Mouse (Mus musculus) kidney, adult 11 months (tissue): Measurements from ENCODE around the gene Chrne.
A peak's percentile ranks its signal among the peaks of the same experiment; 100 is the strongest.

Source experiments
- DNase-seq: peaks from one replicate; pipeline ENCODE4 v3.0.0; 2022

The Chrne gene

DNA sequence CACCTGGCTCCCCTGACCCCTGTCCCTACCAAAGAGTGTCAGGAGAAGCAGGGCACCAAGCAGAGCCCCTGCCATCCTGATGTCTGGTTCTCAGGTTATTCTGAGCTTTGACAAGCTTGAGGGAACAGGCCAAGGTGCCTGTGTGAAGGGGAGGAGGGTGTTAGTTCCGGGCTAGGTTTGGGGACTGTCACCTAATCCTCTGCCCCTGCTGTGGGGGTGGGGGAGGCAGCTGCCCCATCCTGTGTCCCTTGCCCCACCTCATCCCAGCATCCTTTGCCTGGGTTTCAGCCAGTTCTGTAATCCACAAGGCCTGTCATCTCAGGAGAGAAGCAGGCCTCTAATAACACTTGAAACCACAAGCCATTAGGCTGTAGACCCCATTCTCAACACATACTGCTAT, at the start of gene Chrne:
Chrne (minus strand) TSS at position 116 of the 400 bp plus-strand sequence.
- no peak for DNase-seq

DNA sequence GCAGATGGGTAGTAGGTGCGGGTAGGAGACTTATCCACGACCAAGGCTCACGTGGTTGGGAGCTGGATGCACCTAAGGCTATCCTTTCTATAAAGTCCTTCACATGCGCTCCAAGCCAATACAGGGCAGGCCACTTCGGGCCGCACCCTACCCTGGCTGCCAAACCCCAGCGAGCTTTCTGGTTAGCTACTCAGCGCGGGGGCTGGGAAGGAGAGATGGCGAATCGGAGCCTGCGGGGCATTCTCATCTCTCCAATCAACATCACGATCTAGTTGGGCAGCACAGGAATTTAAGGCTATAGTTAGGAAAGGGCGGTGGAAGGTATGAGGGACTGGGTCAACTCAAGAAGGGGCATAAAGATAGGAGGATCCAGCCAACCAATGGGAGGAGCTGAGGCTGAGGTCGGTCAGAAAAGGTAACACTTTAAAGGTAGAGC, 49.3 kb upstream of the Chrne start:
- DNase-seq = no peak

DNA sequence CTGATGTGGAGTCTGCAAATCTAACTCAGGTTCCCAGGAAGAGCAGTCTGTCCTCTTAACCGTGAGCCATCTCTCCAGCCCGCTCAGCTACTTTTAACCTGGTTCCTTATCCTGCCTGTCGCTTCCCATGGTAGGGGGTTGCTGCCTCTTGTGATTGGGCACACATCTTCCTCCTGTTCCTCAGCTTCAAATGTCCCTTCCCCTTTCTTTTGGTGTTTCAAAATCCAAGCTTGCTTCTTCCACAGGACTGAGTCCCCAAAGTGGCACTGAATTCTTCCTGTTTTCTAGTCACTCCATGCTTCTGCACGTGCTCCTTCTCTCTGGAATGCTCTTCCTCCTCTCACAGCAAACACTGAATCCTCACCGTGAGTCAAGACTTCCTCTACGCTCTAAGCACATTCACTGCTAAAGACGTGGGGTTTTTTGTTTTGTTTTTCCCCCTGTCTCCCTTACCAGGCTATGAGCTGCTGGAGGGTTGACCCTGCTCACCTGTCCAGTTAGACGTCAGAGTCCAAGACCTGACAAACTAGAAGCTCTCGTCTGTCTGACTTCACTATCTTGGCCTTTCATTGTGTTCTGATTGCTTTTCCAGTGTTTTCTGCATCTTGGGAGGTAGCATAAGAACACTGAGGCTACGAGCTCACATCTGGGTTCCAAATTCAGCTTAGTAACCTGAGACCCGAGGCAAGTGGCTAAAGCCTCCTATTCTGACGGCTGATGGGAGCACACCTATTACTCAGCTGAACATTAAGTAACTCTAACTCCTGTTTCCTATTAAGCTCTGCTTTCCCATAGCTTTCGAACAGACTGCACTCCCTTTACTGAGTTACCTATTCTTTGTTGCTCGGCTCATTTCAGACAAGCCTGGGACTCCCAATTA, 48.5 kb upstream of the Chrne start:
- no peak for DNase-seq

DNA sequence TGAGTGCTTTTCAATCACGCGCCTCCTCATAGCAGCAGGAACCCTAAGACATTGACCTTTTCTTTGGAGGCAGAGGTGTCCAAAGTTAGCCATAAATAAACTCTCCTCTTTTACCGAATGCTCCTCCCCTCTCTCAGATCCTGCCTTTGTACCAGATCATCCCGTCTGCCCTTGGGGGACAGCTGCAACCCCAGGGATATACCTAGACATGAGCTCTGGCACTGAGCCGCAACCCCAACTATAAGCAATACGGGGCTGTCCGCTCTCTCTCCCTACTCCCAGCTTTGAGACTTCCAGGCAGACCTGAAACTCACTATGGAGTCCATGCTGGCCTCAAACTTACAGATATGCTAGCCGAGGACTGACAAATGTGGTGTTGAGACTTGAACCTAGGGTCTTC, 47.7 kb upstream of the Chrne start:
- DNase-seq = no peak

DNA sequence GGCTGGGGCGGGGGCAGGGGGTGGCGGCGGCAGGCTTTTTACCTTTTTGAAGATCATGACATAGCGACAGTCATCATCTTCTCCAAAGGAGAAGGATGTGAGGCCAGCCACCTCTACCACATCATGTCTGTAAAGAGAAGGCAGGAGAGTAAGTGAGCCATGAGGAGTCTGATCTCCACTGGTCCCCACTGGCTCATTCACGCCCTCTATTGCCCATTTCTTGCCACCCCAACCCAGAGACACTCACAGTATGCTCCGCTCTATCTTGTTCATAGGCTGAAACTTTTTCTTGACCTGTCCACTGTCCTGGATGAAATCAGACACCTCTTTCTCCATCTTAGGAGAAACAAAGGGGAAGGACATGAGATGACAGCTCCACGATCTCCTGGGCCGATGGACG, 45.7 kb upstream of the Chrne start:
- DNase-seq = no peak

DNA sequence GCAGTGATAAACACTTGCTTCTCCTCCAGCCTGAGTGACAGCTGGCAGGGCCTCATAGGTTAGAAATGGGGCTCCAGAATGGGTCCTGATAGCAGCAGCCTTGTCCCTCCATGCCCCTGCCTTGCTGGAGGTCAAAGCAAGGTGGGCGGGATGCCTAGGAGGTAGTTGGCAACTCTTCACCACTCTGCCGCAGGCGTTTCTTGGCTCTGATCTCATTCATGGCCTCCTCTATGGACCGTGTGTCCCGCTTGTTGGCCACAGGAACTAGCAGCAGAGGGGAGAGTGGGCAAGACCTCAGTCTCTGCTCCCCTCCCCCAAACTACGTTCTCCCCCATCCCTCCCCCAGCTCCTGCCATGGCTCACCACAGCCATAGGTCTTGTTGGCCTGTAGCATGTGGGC, 44.9 kb upstream of the Chrne start:
- no peak for DNase-seq

DNA sequence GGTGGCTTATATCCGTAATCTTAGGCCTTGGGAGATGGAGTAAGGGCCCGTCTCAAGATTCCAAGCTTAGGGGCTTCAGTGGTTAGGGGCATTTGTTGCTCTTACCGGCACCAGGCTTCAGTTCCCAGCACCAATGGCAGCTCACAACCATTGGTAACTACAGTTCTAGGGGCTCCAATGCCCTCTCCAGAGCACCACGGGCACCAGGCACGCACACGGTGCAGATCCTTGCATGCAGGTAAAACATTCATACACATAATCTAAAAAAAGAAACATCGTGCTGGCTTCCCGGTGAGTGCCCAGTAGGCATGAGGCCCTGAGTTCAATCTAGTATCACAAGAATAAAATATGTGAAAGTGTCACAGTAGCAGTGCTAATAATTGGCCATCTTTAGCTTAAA, 44.1 kb upstream of the Chrne start:
- DNase-seq = no peak

DNA sequence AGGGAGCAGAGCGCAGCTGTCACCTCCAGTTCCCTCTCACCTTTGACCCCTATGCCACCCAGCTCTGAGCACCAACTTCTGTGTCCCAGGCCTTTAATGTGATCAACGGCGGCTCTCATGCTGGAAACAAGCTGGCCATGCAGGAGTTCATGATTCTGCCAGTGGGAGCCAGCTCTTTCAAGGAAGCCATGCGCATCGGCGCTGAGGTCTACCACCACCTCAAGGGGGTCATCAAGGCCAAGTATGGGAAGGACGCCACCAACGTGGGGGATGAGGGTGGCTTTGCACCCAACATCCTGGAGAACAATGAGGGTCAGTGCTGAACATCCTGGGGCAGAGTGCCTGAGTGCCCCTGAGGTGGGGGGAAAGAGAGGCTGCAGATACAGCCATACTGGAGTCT, 41.6 kb upstream of the Chrne start:
- DNase-seq = no peak

DNA sequence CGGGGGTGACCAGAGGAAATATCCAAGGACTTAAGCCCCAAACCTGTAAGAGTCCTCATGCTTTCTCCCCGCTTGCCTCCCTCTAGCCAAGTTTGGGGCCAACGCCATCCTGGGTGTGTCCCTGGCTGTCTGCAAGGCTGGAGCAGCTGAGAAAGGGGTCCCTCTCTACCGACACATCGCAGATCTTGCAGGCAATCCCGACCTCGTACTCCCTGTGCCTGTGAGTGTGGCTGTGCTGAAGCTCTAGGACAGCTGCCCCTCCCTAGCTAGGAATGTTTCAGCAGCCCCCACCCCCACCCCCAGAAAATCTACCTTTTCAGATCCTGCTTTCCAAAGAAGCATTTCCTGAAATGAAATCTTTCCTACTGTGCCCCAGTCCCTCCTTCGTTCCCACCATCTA, 39.9 kb upstream of the Chrne start:
- no peak for DNase-seq

DNA sequence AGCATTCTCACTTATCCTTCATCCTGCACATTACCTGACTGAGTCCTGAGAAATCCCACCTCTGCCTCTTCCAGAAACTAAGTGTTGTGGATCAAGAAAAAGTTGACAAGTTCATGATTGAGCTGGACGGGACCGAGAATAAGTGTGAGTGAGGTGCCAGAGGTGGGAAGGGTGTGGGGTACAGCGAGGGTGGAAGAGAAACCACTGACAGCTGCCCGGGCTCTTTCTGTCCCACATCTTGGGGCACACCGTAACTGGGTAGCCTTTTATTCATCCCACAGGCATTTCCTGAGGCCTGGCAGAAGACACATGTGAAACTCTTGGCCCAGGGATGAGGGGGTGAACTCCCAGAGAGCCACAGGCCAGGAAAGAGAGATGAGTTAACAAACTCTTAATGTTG, 39.5 kb upstream of the Chrne start:
- DNase-seq = no peak

DNA sequence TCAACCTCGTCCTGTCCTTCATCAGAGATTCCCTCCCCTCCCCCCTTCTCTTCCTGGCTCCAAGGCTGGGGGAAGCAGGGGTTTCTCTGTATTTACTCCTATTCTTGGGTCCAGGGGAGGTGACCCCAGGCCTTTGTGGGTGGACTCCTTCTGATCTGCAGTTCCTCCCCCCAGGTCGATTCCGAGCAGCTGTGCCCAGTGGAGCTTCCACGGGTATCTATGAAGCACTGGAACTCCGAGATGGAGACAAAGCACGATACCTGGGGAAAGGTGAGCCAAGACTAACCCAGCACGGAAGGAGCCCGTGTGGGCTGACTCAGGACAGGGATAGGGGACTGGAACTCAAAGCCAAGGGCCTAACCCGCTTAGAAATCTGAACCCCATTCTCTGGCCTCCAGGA, 39.0 kb upstream of the Chrne start:
- DNase-seq = no peak

DNA sequence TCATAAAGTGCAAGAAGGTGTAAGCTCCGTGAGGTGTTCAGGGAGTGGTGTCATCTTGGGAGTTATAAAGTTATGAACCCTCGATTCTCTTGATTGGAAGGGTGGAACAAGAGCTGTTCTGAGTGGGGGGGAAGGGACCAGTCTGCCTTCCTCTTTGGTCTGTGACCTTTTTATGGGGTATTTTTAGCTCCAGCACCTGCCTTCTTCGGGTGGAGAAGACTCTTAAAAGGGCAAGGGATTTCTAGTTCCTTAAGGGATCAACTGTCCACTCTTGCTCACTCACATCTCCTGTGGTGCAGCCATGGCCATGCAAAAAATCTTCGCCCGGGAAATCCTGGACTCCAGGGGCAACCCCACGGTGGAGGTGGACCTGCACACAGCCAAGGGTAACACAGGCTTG, 38.6 kb upstream of the Chrne start:
- no peak for DNase-seq

DNA sequence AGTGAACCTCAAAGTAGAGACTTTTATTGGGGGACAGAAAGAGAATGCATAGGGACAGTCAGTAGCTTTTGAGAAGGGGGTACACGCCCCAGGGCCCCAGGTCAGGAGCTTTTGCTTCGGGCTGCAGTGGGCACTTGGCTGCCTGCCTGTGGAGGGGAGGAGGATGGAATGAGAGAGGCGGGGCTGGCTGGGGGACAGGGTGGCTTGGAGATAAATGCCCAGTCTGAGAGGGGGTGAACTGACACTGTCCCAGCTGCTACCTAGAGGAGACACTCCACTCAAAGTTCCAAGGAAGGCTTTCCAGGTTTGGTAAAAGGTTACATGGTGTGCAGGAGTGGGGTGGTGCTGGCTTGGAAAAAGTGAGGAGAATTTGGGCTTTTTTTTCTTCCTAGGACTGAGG, 37.9 kb upstream of the Chrne start, which contains the start of gene Eno3:
Eno3 (plus strand) TSS at position 239 of the 400 bp plus-strand sequence.
- DNase-seq = no peak

DNA sequence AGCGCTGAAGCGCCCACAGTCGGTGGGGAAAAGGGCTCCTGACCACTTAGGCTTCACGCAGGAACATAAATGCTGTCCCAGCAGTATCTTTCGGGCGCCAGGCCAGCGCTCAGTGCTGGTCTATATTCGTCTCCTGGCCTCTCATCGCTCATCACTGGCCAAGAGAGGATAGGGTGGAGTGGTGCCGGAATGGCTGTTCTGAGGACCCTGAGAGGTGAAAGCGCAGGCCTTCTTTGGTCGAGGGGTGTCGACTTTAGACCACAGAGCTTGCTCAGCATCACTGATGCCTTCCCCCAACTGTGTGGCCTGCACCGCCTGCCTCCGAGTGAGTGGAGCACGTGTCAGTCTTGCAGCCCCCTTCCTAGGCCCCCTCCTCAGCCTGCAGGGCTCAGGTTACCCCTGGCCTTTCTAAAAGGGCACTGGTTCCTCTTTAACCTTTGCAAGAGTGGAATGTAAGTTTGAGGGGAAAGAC, 37.5 kb upstream of the Chrne start:
- DNase-seq = no peak

DNA sequence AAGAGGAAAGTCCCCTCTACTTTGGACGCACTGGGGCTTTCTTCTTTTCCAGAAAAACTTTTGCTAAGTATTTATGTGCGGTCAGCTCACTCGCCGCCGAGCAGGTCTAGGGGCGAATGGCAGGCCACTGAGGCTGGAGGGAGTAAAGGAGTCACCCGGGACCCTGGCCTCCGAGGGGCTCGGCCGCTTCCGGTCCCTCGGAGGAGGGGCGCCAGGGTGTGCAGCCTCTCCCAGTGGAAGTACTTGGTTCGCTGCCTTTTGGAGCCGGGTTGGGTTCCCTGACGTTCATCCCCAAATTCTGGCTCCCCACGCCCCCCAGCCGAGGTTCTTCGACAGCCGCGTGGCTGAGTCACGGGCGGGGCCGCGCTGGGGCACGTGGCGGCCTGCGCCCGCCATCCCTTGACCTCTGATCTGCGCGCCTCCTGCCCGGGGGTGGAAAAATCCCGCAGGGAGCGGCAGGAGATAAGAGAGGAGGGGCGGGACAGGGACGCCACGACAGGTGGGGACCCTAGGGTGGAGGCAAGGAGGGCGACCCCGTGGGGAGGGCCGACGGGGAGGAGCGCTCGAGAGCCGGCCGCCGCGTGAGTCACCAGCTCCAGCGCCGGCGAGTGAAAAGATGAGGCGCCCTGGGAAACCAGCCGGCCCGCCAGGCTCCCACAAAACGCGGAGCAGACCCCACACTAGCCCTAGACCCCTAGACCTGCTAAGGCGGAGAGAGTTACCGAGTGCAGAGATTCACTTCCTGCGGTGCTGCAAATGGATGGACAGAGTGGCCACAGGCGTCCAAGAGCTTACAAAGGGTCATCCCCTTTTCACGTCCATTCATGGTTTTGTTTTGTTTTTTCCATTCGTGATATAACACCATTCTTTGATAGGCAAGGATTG, 36.8 kb upstream of the Chrne start:
- DNase-seq = peak; percentile 61

DNA sequence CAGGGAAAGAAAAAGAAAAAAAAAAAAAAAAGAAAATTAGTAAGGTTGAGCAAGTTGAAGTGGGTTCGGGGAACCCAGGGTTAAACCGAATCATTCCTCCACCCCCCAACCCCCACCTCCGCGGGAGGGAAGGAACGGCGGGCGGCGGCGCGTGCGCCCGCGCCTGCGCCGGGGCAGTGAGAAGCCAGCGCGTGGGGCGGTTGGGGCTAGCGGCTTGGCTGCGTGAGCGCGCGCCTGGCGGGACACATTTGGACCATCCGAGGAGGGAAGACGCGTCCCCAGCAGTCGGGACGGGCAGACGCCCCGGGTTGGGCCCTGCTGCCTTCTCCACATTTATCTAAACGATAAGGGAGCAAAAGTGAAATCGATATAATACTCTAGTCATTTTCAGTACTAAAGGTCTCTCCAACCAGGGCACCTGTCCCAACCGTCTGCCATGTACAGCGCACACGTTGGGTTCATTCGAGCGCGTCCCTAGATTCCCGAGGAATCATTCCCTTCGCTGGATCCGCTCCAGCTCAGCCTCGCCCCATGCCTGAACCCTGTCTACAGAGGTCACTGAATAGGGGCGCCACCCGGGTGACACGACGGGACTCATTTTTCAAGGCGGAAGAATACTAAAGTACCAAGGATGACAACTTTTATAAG, 36.0 kb upstream of the Chrne start:
- peak; percentile 73 for DNase-seq

DNA sequence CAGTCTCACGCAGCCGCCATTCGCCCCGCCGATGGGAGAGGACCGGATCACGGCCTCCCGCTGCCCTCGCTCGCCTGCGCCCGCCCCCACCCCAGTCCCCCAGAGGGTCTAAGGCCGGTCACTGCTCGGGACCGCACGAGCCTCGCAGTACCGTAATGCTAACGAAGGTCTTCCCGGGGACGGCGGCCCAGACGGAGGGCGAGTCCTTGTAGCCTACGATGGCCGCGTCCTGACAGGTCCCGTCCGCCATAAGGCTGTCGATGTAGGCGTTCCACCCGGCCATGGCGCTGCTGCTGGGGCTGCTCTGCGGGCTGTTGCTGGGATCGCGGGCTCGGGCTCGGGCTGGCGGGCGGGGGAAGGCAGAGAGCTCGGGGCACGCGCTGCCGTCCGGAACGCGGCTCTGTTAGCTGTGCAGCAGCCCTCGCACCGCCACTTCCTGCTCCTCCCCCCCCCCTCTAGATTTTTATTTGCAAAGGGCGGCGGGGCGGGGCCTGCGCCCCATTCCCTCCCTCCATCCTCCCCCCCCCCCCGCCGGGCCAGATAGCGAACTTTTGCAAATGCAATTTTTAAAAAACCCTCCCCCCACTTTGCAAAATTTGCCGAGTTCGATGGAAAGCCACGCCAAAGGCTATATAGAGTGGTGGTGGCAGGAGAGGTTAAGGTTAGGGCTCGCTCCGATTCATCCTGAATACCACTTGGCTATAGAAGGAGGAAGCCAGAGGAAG, 35.3 kb upstream of the Chrne start, which contains the start of gene Pfn1:
Pfn1 (minus strand) TSS at position 447 of the 725 bp plus-strand sequence.
- peak; percentile 64 for DNase-seq

DNA sequence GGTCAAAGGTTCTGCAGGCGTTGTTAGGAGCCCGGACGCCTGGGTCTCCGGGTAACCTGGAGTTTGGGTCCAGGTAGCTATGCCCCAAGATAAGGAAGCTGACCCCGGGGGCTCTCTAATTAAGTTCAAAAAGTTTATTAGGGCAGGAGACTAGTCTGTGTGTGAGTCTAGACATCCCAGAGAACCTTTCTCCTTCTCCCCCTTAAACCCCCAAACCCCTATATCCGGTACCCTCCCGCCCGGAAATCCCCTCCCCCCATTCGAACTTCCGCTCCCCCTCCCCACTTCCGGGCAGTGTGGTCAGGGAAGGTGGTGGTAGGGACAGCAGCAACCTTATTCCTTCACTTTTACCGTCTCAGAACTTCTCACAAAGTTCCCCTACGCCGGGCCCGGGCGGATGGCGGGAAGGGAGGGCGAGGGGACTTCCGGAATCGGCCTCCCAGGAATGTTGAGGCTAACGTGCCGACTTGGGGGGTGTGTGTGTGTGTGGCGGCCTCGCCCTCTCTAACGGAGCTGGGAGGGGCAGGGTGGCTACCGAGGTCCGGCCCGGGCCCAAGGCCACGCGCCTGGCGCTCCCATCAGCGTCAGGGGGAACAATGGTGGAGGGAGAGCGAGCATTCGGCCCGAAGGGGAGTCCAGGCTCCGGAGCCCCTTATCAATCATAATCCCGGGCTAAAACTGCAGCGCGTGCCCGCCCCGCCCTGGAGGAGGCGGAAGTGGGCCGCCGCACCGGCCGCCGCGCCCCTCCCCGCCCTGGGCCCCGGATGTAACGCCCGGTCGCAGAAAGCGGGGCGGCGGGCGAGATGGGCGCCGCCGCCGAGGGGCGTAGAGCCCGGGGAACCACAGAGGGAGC, 34.6 kb upstream of the Chrne start:
- peak; percentile 59 for DNase-seq

DNA sequence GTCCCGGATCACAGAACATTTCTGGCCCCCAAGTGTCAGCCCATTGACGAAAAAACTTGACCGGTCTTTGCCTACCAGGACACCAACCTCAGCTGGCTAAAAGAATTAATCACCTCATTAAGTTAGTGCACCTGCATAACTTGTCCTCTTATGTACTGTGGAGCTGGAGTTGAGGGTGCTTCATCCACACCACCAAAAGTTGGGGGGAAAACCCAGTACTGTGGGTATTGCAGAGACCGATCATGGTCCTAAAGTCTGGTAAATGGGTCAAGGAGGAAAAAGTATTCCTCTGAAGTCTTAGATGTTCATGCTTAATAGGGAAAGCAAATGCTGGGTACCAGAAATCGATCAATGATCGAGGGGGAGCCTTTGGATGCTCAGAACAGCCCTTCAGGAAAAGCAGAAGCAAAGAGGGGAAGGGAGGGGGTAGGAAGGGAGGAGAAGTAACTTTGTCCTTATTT, 33.9 kb upstream of the Chrne start:
- no peak for DNase-seq

DNA sequence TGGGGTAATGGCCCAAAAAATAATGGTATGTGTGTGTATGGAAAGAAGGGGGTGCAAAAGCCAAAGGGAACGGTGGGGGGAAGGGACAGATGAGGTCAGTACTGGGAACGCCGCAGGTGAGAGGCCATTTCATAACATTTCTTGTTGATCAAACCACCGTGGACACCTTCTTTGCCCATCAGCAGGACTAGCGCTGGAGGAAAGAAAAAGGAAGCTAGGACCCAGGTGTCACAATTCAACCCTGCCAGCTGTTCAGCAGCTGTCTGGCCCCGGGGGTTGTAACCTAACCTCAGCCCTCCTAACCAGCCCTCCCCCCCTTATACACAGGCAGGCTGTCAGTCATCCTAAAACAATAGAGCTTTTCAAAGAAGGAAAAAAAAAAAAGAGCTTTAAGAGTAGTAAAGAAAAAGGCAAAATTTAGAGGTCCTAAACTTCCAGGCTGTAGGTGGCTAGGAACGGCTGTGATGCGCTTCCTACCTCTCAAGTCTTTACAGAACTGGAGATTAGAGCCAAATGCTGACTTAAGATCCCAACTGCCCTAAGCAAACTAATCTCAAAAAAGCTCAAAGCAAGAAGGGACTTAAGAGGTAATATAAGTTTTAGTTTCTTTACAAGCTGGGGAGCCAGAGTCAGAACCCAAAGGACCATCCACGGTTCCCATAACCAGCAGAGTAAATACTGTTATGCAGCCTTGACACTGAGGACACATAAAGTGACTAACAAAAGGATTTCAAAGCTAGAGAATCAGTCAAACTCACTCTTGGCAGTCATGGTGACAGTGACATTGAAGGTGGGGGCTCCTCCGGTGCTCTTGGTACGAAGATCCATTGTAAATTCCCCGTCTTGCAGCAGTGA, 33.2 kb upstream of the Chrne start:
- no peak for DNase-seq
